Mouse (Mus musculus) cerebellum, adult 18-20 months (tissue): Measurements from ENCODE around the gene Pax9.

ENCODE experiments used
- DNase-seq, 2 experiments: peaks; one replicate each; pipeline ENCODE4 v3.0.0; 2021

Gene Pax9

DNA sequence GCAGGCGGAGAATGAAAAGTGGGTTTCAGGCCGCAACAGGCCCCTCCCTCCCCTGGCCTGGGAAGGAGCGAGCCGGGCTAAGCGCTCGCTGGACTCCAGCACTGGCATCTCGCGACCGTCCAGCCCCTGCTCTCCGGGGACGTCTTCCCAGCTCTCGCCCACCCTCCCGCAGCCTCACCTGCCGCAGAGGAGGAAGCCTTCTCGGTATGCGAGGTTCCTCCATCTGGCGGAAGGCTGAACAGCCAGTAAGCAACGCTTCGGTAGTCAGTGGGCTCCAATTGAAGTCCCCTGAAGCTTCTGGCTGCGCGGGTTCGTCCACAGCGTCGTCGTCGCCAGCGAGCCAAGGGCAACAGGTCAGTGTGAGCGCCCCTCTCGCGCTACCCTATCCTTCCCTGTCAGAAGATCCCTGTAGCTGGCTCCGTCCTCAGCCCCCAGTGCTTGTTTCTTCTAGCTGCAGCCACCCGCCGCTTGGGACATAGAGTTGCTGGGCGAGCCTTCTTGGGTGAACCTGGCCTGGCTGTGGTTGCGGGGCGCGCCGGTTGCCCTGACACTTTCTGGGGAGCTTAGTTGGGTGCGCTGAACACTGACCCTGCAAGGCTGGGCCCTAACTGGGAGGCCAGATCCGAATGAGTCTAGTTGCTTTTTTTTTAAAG, at the start of gene Pax9:
Gene Pax9 (plus strand): TSS at position 341 of the 653 bp plus-strand sequence.
- DNase-seq, result no peak

DNA sequence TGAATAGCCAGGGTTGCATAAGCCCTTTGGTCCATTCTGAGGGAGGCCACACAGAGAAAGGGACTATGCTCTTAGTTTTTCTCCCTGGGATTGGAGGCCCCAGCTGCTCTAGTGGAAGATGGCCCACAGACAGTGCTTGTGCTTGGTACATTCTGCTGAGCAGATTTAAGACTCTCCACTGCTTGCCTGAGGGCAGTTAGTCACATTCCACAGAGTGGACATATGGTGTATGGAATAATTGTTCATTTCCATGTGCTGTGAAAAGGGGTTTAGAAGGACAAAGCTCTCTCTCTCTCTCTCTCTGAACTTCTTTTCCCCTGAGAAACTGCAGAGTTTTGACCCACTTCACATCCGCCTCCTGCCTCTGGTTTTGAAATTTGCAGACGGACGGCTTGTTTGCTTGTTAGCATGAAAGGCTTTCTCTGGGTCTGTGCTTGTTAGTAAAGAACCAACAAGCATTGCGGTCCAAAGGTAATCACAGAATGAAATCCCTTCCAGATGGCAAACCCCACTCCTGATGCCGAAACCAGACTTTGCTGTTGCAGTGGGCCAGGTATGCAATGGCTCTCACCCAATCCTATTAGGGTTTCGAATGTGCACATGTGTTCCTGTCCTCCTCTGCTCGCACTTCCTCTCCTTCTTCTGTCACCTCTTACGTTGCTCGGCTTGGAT, 22.0 kb upstream of the Pax9 start:
- DNase-seq, result no peak

DNA sequence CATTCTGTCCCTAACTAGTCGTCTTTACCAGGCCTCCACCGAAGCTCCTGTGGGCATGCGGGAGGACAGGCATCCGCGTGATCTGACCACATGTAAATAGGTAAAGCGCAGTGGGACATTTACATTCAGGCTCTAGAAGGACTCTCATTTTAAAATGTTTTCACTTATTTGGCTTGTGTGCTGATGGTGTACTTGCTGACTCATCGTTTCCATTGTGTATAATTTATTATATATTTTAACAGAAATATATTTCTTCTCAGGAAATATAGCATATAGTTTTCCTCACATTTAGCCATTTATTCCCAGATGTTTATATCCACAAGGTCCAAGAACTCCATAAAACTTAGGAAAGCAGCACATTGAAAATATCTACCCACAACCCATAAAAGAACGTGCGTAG, 20.8 kb upstream of the Pax9 start:
- DNase-seq, result no peak

DNA sequence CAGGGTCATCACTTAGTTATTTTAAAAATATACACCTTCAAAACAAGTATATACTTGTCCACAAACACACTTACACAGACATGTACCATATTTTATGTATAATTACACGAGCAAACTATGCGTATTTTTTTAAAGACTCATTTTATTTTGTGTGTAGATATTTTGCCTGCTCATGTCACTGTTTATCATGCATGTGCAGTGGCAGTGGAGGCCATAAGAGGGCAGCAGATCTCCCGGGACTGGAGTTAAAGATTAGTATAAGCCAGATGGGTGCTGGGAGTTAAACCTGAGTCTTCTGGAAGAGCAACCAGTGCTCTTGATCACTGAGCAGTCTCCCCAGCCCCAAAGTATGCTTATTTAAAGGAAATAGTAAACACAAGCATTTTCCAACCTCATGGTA, 16.8 kb upstream of the Pax9 start:
- no peak for DNase-seq

DNA sequence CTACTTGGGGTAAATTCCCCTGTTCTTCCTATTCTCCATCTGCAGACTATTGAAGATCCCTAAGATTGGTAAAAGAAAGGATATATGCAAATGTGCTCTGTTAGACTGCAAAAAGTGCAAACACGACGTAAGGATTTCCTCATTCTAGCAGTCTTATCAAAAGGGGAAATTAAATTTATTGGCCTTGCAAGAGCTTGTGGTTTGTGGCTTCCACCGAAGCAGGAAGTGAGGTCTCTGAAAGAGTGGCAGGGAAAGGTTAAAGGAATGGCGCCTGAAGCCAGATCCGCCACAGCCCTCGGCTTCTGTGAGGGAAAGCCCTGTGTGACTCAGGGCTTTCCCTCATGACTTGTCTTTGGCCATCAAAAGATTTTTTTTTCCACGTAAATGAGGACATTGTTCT, 13.9 kb upstream of the Pax9 start:
- DNase-seq, result no peak

DNA sequence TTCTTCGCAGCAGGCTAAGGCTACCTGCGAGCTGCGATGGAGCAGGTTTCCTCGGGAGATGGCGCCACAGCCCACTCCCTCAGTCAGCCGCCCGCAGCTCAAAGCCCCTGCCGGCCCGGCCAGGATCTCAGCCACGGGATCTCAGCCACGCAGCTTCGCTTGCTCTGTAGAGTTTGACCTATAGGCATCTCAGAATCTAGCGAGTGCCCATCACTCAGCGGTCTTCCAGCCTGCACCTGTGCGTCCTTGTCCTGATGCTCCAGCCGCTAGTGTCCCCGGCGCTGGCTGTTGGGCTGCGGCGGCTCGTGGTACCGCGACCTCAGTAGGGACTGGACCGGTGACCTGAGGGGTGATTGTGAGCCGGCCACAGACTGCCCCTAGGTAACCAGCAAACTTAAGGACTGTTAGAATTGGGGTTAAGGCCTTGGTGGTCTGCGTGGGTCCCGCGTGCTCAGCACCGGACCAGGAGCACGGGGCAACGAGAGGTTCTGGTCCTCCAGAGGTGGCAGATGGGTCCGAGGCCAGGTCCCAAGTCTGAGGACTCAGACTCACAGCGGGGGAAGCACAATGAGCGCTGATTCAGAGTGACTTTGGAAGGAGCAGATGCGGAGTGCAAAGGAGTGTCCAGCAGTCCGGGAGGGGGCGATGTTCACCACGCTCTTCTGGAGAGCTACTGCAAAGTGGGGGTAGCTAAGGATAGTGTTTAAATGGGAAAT, 10.3 kb upstream of the Pax9 start:
- no peak for DNase-seq

DNA sequence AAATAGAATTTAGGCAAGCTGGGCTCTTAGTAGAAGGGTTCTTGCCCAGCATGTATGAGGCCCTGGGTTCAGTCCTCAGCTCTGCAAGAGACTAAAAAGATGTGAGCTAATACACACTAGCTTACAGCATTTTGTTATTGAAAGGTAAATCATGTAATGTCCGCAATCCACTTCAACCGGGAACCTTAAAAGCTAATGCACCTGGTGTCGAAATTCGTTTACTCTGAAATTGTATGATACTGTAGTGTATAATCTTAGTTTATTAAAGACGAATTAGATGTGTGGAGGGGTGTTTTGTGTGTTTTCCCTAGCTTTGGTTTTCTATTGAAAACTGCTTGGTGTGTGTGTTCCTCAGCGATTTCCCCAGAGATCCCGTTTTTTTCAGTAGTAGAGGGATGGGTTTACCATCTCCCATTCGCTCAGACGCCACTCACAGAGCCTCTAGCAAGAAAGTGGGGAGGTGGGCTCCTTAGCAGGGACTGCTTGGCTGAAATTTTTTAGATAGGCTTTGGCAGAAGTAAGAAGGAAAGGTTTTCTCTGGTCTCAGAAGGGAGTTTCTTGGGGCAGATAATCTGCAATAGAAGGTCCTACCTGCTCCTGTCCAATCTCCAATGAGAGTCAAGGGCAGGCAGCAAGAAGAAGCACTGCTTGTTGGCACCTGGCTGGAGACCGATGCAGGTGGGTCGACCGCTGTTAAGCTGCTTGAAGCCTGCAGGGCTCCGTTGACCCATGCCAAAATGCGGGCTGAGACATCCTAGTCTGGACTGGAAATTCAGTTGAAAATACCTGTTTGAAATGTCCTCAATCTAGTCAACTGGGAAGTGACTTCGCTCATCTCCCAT, 3.7 kb upstream of the Pax9 start:
- no peak for DNase-seq

DNA sequence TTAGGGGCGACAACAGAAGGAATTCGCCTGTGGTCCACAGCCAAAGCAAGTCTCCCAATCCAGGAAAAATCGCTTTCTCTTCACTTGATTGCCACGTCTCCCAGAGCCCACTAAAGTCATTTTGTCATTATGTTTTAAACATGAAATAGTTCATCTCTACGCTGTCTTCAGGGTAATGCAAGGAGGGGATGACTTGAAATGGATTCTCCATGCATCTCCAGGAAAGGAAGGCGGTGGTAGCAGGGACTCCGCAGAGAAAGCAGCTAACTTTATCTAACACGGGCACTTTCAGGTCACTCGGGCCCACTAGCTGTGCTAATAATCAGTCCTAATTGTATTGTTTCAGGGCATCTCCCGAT, 3.1 kb upstream of the Pax9 start:
- DNase-seq, result no peak

DNA sequence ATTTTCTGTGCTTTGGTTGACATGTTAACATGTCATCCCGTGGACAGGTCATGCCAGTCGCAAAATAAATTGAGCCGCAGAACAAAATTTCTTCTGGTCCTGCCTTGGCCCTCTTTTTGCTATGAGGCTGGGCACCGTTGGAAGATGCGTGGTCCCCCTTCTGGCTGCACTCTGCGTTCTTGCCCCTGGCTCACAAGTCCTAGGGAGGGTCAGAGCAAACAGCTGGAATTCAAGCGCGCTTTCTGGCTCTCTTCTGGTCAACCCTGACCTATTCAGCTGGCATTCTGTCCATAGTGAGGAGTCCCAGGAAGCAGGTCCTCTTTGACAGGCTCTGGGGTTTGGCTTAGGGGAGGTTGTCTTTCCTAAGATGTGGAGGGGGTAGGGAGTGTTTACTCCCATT, 2.6 kb upstream of the Pax9 start:
- DNase-seq, result no peak

DNA sequence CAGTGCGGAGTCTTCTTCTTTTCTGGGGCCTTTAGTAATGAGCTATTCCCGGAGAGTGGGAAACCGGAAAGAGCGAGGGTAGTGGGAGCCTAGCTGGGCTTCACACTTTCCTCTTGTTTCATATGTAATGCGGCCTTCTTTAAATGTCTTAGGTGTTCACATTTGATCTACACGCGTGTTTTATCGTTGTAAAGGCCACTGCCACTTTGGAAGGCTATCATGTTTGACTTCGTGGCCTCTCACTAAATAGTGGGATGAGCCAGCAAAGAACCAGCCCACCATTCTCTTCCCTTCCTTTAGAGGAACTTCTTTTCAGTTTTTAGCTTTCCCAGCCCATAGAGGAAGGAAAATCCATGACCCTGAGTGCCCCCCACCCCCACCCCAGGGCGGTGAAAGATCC, 2.2 kb upstream of the Pax9 start:
- DNase-seq, result no peak

DNA sequence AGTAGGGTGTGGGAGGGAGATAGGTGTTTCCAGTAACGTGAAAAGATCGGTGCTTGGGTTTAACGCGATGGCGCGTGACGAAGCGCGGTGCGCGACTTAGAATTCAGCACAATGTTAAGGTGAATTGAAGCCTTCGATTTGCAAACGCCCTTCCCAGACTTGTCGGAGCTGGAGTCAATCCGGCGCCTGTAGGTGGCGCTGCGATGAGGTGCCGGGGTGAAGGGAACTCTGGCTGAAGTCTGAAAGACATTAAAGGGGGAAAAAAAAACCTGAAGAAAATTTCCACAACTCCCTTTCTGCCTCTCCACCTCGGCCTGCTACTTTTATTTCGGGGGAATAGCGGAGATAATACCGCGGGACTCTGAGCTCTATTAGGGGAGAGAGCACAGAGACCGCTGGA, 1.8 kb upstream of the Pax9 start:
- no peak for DNase-seq

DNA sequence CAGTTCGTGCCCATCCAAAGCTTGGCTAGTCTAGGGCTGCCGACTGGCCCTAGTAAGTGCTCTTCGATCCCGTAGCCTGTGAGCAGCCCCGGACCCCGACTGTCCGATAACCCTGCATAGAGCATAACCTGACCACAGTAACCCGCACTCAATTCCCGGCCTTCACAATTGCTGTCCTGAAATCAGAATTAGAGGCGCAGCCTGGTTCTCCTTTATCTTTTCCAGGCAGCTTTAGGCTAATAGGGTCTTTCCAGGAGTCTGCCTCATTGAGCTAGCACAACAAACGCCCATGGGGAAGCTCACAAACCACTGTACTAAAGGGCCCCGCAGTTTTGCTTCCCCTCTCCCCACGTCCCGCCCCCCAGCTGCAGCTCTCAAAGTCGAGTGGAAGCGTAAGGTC, 1.2 kb upstream of the Pax9 start:
- DNase-seq, result no peak

DNA sequence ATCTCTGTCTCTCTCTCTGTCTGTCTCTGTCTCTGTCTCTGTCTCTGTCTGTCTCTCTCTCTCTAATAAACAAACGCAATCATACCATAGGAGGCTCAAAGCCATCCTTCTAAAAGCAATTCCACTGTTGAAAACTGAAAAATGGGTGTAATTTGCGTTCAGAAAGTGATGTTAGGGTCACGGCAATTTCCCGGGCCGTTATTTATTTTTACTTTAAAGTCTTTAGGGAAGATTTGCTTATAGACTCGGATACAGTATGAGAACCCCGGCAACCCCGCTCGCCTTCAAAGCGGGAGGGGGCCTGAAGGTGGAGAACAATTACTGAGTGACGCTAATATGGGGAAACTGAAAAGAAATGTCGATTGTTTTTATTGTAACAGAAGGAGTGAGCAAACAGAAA, 566 bp upstream of the Pax9 start:
- DNase-seq, result no peak

DNA sequence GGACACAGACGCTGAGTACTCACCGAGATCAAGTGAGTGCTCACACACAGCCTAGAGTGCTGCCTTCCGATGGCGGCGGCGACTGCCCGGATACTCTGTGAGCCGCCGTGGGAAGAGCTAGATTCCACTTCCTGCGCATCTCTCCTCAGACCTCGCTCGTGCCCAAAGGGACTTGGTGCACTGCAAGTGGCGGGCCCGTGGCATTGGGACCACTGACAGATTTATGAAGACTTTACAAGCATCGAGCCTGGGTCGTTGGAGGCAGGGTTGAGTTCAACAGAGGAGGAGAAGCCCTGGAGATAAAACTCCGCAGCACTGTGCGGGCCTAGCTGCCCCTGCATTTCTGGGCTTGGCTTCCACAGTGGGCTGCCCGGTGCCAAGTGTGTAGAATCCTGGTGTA, 969 bp downstream of the Pax9 start:
- DNase-seq, result no peak

DNA sequence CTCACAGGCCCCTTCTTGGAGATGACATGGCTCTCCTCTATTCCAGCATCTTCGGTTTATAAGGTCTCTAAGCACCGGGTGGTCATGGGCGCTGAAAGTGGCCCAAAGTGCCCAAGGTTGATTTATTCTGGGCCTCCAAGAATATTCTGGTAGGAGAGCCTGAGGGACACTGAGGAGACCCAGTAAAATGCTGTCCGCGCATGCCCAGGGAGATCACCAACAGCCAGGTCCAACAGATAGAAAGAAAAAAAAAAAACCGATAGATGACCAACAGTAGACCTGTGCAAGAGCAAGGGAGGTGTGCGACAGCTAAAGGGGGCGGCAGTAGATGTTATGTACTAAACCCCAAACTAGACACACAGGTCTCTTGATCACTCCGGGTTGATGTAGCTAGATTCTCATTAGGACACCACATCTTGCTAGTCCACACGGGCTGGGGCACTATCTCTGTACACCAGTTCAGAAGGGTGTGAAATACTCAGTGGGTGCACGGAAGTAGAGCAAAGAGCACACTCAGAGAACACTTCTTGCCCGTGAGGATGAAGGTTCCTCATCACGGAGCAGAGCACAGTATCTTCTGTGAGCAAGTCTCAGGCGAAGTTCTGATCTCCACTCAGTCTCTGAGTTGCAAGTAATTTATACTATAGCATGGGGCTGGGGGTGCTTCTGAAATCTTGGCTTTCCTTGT, 2.0 kb downstream of the Pax9 start:
- no peak for DNase-seq

DNA sequence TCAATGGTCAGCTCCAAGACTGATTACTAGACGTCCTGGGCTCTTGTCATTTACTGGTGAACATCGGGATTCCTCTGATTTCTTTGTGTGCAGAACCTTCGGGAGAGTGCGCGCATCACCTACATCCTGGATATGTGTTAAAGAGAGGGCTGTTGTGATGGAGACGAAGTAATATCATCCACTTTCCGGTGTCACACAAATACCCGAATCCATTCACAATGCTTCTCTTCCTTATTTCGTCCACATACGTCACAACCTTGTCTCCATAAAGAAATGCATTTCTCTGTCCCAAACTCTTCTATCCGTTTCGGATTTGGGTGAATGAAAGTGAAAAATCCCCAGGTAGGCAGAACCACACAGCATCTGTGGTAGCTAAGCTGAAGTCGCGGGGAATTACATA, 2.8 kb downstream of the Pax9 start:
- DNase-seq, result no peak

DNA sequence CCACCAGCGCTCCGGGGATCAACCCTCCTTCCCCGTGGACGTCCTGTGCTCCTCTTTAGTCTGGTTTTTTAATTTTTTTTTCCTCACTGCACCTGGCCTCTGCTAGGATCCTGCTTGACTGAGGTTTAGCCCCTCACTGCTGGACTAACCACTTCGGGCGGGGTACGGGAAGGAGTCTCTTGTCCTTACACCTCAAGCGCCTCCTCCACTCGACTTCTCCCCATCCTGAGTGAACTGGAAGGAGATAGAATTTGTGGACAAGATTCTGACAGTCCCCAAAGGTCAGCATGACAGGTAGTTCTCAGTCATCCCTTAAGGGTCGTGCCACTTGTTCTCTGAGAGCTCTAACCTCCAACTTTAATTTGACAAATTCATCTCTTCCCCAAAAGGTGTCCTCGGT, 3.4 kb downstream of the Pax9 start:
- no peak for DNase-seq

DNA sequence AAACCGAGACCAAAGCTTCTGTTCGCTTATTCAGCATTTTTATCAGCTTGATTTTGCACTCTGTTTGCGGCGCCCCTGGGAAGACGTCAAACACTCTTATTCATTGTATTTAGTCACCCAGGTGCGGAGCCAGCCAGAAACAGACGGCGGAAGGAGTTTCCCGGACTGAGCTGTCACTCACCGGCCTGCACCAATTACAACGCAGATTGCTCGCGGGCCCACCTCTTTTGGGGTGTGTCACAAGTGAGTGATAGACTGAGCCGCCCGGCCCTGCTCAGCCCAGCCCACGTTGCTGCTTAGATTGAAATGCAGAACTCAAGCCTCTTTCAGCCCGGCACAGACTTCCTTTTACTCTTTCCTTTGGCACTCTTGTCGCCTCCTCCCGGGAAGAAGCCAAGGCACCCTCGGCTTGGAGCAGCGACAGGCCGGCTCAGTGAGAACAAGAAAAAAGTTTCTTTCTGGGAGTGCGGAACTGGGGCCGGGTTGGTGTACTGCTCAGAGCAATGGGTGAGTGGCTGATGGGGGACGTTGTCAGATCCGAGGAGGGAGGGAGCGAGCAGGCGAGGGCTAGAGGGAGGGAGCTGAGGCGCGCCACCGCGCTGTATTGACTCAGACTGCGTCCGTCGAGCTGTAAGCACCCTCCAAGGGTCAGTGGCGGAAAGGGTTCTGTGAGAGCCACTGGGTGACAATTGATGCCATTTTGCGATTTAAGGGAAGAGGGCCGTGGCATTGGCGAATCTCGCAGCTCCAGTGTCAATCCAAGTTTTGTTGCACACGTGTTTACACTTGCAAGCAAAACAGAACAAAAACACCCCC, 4.0 kb downstream of the Pax9 start:
- no peak for DNase-seq

DNA sequence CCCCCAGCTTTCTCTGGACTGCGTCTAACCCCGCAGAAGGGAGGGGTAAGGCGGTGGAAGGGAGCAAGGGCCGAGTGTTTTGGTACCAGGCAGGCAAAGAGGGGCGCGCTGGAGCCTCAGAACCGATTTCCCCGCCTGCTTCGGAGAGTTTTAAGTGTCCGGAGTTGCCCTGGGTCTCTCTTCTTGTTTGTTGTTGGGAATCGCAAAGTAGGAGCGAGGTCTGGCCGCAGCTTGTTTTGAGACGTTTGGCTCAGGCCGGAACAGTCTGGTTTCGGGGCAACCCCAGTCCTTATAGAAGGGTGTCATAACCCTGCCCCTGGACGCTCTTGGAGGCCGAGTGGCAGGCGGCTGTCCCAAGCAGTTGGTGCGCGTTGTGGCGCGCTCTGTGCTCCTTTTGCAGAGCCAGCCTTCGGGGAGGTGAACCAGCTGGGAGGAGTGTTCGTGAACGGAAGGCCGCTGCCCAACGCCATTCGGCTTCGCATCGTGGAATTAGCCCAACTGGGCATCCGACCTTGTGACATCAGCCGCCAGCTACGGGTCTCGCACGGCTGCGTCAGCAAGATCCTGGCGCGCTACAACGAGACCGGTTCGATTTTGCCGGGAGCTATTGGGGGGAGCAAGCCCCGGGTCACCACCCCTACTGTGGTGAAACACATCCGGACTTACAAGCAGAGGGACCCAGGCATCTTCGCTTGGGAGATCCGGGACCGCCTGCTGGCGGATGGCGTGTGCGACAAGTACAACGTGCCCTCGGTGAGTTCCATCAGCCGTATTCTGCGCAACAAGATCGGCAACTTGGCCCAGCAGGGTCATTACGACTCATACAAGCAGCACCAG, 4.8 kb downstream of the Pax9 start:
- no peak for DNase-seq

DNA sequence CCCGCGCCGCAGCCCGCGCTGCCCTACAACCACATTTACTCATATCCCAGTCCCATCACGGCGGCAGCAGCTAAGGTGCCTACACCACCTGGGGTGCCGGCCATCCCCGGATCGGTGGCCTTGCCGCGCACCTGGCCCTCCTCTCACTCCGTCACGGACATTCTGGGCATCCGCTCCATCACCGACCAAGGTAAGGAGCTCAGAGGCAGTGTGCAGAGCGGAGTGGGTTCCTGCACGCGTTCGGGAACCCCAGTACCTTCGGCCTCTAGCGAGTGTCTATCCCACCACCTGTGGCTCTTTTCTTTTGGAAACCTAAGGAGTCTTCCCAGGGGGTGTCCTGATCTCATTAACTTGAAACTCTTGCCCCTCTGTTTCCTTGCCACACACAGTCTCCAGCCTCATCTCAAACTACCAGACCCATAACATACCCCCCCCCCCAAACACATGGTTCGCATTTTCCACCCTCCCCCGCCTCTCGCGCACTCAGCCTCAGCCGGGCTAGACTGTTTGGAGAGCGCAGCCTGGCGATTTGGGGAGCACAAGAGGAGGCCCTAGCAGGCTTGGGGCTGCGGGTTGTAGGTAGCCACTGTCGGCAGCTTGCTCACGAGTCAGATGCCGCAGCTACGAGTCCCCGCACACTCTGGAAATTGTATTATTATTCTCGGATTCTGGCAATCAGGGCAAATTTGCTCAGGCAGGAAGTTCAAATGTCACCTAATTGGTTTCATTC, 5.6 kb downstream of the Pax9 start:
- no peak for DNase-seq
